16 mouse cellular contexts compared by ENCODE assay signal in the genomic region with DNA sequence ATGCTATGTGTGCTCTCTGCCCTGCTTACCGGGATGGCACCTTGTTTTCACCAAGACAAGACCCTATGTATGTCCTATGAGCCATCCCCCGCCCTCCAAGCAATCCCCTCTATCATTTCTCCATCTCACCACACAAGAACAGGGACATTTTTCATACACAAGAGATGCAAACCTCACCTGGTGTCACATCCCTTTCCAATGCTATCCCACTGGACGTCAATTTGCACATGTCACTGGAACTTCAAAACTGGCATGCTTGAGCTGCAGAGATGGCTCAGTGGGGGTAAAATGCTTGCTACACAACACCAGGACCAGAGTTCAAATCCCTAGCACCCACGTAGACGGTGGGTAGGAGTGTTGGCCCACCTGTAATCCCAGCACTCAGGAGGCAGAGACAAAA.
"Had no signal": no experiment of that assay in that cellular context is flagged by ENCODE, and none has a peak within 500 bp of the region (broad histone marks: within the 10 kb centered on the region; RNA-seq: fewer than 3 reads in every experiment).

No protein-coding gene starts in this region.

- H3K9ac ChIP-seq: neural tube, embryonic 13.5 days; neural tube, embryonic 15.5 days; stomach, embryonic 15.5 days had no signal

- H3K4me2 ChIP-seq: neural tube, embryonic 13.5 days; neural tube, embryonic 15.5 days; stomach, embryonic 15.5 days had no signal

- H3K27ac ChIP-seq: neural tube, embryonic 13.5 days; neural tube, embryonic 15.5 days; stomach, embryonic 15.5 days; stomach, postnatal 0 days had no signal

- H3K4me3 ChIP-seq: neural tube, embryonic 13.5 days; neural tube, embryonic 15.5 days; stomach, embryonic 15.5 days had no signal

- H3K9me3 ChIP-seq: neural tube, embryonic 13.5 days; neural tube, embryonic 15.5 days; stomach, embryonic 15.5 days had no signal

- DNase-seq: retina, postnatal 1 day; right cerebral cortex, adult 18-20 months; right cerebral cortex, postnatal 14 days; right cerebral cortex, postnatal 25 days; right cerebral cortex, postnatal 4 days; spleen, adult 18-20 months; thymus, adult 18-20 months; thymus, adult 2 months; thymus, postnatal 14 days; thymus, postnatal 25 days; thymus, postnatal 36 days; thymus, postnatal 4 days had no signal

- H3K27me3 ChIP-seq: neural tube, embryonic 13.5 days; neural tube, embryonic 15.5 days; stomach, embryonic 15.5 days had no signal
